Mouse (Mus musculus) CD8-positive naive resting alpha-beta T cell, adult 57 days (primary cell): ENCODE results near the gene Steap2. TPM values are rescaled to one million over a fixed set of nuclear protein-coding genes. Genes with fewer than 3 reads are reported as not detected.

Experiments
- total RNA-seq: library from RNA; stranded (reverse); gene quantifications from one replicate; pipeline ENCODE4 v1.2.4, GENCODE M21; 2023

The Steap2 gene
- total RNA-seq = not detected

DNA sequence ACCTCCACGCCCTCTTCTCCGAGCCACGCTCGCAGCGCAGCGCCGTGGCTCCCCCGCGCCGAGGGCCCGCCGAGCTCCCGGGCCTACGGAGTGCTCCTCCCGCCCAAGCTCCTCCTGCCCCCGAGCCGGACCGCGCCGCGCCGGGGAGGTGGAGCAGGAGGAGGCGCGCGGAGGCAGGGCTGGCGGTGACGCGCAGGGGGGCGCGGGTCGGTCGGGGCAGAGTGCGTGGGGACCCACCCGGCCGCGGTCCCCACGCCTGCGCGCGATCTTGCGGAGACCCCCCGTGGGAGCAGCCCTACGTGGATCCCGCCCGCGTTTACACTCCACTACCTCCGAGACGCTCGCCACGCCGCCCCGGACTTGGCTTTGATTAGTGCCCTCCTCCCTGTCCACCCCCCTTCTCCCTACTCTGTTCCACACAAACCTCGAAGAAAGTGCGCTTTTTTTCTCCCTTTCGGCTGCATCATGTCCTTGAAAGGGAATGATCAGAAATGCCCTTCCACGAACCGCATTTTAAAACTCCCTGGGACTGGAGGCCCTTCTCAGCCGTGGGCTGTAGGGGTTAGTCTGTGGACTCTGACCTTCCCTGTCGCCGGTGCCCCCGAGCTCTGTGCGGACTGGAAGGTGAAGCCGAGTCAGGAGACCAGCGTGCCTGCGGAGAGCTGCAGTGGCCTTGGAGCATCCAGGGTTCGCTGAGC is at the start of gene Steap2:
Gene Steap2 (minus strand): TSS at position 623 of the 698 bp plus-strand sequence.

DNA sequence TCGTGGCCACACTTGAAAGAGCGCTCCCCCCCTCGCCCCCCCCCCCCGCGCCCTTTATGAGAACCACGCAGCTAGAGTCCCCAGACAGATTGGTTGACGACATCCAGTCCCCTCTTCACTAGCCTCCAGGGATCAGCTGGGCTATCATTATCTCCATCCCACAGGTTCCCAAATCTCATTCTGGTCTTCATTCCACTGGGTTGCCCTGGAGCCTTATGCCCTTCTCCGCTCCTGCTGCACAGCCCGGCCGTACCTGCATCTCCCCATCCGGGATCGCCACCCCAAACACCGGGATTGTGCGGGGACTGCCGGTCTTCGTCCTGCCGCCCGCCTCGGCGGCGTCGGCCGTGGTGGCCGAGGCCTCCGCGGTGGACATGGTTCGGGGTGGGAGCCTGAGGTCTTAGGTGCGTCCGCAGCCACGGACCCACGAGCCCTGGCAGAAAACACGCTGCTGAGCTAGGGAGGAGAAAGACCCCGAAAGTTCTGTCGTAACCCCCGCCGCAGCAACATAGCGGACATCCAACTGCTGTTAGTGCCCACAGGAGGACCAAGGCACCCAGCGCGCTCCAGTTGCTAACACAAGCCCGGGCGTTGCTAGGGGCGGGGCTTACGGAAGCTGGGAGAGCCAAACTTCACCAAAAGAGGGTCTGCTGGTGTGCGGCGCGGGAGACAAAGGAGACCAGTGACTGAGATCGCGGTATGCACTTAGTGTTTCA is 30.6 kb downstream of the Steap2 start, which contains the start of gene Cfap69:
Gene Cfap69 (minus strand): TSS at position 585 of the 716 bp plus-strand sequence.

Other genes with a start within 250 kb of the Steap2 start
- gene 1700015F17Rik, start 215.4 kb downstream of the Steap2 start, total RNA-seq = not detected
- 0.67 TPM for gene Cldn12, start 179.6 kb downstream of the Steap2 start, total RNA-seq
- gene Gtpbp10, start 135.0 kb downstream of the Steap2 start, total RNA-seq = 21.7 TPM
- gene Gm8773, start 120.8 kb downstream of the Steap2 start, total RNA-seq = not detected
- gene Cfap69, start 30.3 kb downstream of the Steap2 start, total RNA-seq = not detected
- gene Steap1, start 54.7 kb upstream of the Steap2 start, total RNA-seq = not detected